Mouse (Mus musculus) kidney, adult 2 months (tissue): ENCODE data around the gene Marf1.
"Not testable (repeated sequence)": the region's sequence is repeated elsewhere in the genome, so short reads cannot be mapped to it uniquely, and the experiment has no call there.

Source experiments
- CTCF ChIP-seq: fragments of 200-500 bp; conservative IDR thresholded peaks from 2 replicates; pipeline ENCODE4 v1.5.1; 2011; ENCODE audit warnings: low read depth, mild to moderate bottlenecking, control low read depth, low read length, moderate library complexity, mixed read lengths; ENCODE audit not compliant: insufficient read depth, insufficient read length
- POLR2A ChIP-seq: fragments of 200-500 bp; IDR thresholded peaks from one replicate; pipeline ENCODE4 v1.6.1; 2011; ENCODE audit warnings: low read depth, low read length, control low read depth

DNA sequence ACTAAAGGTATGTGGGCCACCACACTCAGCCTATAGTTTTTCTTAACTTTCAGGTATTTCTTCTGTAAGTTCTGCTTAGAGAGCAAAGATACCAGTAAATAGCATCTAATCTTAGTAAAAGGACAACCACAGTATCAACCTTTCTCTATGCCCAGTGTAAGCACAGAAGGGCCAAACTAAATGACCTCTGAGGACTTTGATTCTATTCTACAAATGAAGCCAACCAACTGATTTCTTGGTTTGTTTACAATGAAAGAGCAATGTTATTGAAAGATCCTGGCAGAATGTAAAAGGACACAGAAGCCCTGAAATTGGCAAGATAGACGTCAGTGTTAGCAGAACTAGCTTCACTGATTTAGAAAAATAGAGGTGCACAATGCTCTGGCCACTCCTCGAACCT, 7.5 kb downstream of the Marf1 start:
- not testable (repeated sequence) for TF ChIP-seq CTCF, POLR2A
